Mouse (Mus musculus) adrenal gland (tissue): ENCODE measurements around the gene Spag7.

Experiments used
- intact Hi-C: fragments of 180-260 bp; cut with DNase I; formaldehyde crosslinking; loops from one replicate; pipeline ENCODE4 v1.15.1; 2025

Gene Spag7

GRCm38 (mm10) chr11:70645461-70646258 is 23.6 kb downstream of the Spag7 start:
- intact Hi-C loops, result no loop called here

- intact Hi-C loops, result no loop called here
Measured at GRCm38 (mm10) chr11:70644564-70645103, 24.6 kb downstream of the Spag7 start.

- intact Hi-C loops, result no loop called here
Measured at GRCm38 (mm10) chr11:70643051-70643450, 26.2 kb downstream of the Spag7 start.

- intact Hi-C loops, result no loop called here
Measured at GRCm38 (mm10) chr11:70641241-70641640, 28.0 kb downstream of the Spag7 start.

GRCm38 (mm10) chr11:70639976-70640375 is 29.2 kb downstream of the Spag7 start:
- intact Hi-C loops, result no loop called here

- intact Hi-C loops, result no loop called here
Measured at GRCm38 (mm10) chr11:70638714-70639278, 30.4 kb downstream of the Spag7 start, which contains the start of gene Gp1ba. Gene Gp1ba, plus strand, starts transcription at chr11:70639122.

GRCm38 (mm10) chr11:70638293-70638692 is 30.9 kb downstream of the Spag7 start:
- intact Hi-C loops, result no loop called here

GRCm38 (mm10) chr11:70637764-70638163 is 31.5 kb downstream of the Spag7 start:
- intact Hi-C loops, result no loop called here

GRCm38 (mm10) chr11:70635601-70636000 is 33.6 kb downstream of the Spag7 start:
- intact Hi-C loops, result no loop called here

- intact Hi-C loops, result no loop called here
Measured at GRCm38 (mm10) chr11:70630129-70630528, 39.1 kb downstream of the Spag7 start.

GRCm38 (mm10) chr11:70629557-70629956 is 39.7 kb downstream of the Spag7 start:
- intact Hi-C loops, result loop anchor here (5.0 kb wide), 1 partner anchor 123 kb away; no protein-coding TSS in a partner anchor

GRCm38 (mm10) chr11:70628431-70628830 is 40.8 kb downstream of the Spag7 start:
- intact Hi-C loops, result loop anchor here (5.0 kb wide), 1 partner anchor 124 kb away; no protein-coding TSS in a partner anchor

- intact Hi-C loops, result loop anchor here (5.0 kb wide), 1 partner anchor 125 kb away; no protein-coding TSS in a partner anchor
Measured at GRCm38 (mm10) chr11:70626877-70627276, 42.3 kb downstream of the Spag7 start.

- intact Hi-C loops, result loop anchor here (5.0 kb wide), 1 partner anchor 127 kb away; no protein-coding TSS in a partner anchor
Measured at GRCm38 (mm10) chr11:70625473-70625872, 43.7 kb downstream of the Spag7 start.

- intact Hi-C loops, result loop anchor here (5.0 kb wide), 1 partner anchor 106 kb away; the partner anchor contains the start of gene Gltpd2
Measured at GRCm38 (mm10) chr11:70623053-70623742, 46.0 kb downstream of the Spag7 start.

- intact Hi-C loops, result loop anchor here (5.0 kb wide), 1 partner anchor 105 kb away; the partner anchor contains the start of gene Gltpd2
Measured at GRCm38 (mm10) chr11:70621972-70622814, 47.0 kb downstream of the Spag7 start.

- intact Hi-C loops, result no loop called here
Measured at GRCm38 (mm10) chr11:70619101-70619500, 50.1 kb downstream of the Spag7 start, which contains the start of gene Chrne. Gene Chrne, minus strand, starts transcription at chr11:70619216.

GRCm38 (mm10) chr11:70615516-70616093 is 53.6 kb downstream of the Spag7 start, which contains the start of gene 4930544D05Rik:
Gene 4930544D05Rik, plus strand, starts transcription at chr11:70615848.
- intact Hi-C loops, result no loop called here

GRCm38 (mm10) chr11:70615074-70615473 is 54.1 kb downstream of the Spag7 start:
- intact Hi-C loops, result no loop called here
